Mouse (Mus musculus) MEL (cell line): Measurements from ENCODE around the gene Comt. TPM values are rescaled to one million over a fixed set of nuclear protein-coding genes. Genes with fewer than 3 reads are reported as not detected.

Experiments
- DNase-seq: peaks from one replicate; pipeline ENCODE4 v3.0.0; 2011; ENCODE audit warnings: low read depth, low spot score
- H3K27ac ChIP-seq: 2 replicates; pipeline ENCODE4 v1.5.1; 2012; ENCODE audit warnings: low read depth, mild to moderate bottlenecking, control low read depth, low read length, moderate library complexity; ENCODE audit not compliant: control insufficient read depth
- H3K27me3 ChIP-seq, 2 experiments: fragments of 150-350 bp in 1 of 2; sonication (generic) in 1 of 2; 2 replicates each; pipeline ENCODE4 v1.6.1; 2012; ENCODE audit warnings: low read length in 2 of 2, mild to moderate bottlenecking in 2 of 2, improper control_type of control experiment in 1 of 2, moderate library complexity in 1 of 2; ENCODE audit not compliant: insufficient read depth in 2 of 2, control insufficient read depth in 1 of 2
- H3K36me3 ChIP-seq, 2 experiments: 2 replicates each; pipeline ENCODE4 v1.6.1; 2012 to 2014; ENCODE audit warnings: low read length in 2 of 2, improper control_type of control experiment in 1 of 2, inconsistent platforms in 1 of 2, mild to moderate bottlenecking in 1 of 2; ENCODE audit not compliant: insufficient read depth in 2 of 2, control insufficient read depth in 1 of 2
- H3K4me1 ChIP-seq, 2 experiments: fragments of 150-350 bp in 1 of 2; sonication (generic) in 1 of 2; 2 replicates each; pipeline ENCODE4 v1.6.1; 2012; ENCODE audit warnings: low read length in 2 of 2, improper control_type of control experiment in 1 of 2, mild to moderate bottlenecking in 1 of 2; ENCODE audit not compliant: insufficient read depth in 2 of 2, control insufficient read depth in 1 of 2
- H3K4me3 ChIP-seq, 2 experiments: fragments of 150-350 bp in 1 of 2; sonication (generic) in 1 of 2; 2 replicates each; pipeline ENCODE4 v1.5.1; 2012; ENCODE audit warnings: low read depth in 2 of 2, low read length in 2 of 2, mild to moderate bottlenecking in 2 of 2, moderate library complexity in 2 of 2, control low read depth in 1 of 2, improper control_type of control experiment in 1 of 2; ENCODE audit not compliant: control insufficient read depth in 1 of 2, insufficient read depth in 1 of 2
- H3K79me2 ChIP-seq: 2 replicates; pipeline ENCODE4 v1.6.1; 2012; ENCODE audit warnings: mild to moderate bottlenecking, low read length, moderate library complexity; ENCODE audit not compliant: control insufficient read depth, poor library complexity, insufficient read depth
- H3K9ac ChIP-seq: 2 replicates; pipeline ENCODE4 v1.6.1; 2012; ENCODE audit warnings: low read depth, mild to moderate bottlenecking, control low read depth, low read length, moderate library complexity; ENCODE audit not compliant: control insufficient read depth, poor library complexity, severe bottlenecking
- H3K9me3 ChIP-seq: fragments of 150-350 bp; sonication (generic); replicated peaks from 2 replicates; pipeline ENCODE4 v1.6.1; 2012; ENCODE audit warnings: mild to moderate bottlenecking, low read length, improper control_type of control experiment, moderate library complexity; ENCODE audit not compliant: insufficient read depth
- CHD2 ChIP-seq: IDR thresholded peaks from 2 replicates; pipeline ENCODE4 v1.6.1; 2011; ENCODE audit warnings: low read length, improper control_type of control experiment
- E2F4 ChIP-seq: IDR thresholded peaks from 2 replicates; pipeline ENCODE4 v1.6.1; 2011; ENCODE audit warnings: low read depth, low read length, improper control_type of control experiment, borderline replicate concordance
- EP300 ChIP-seq, 2 experiments: IDR thresholded peaks; 2 replicates each; pipeline ENCODE4 v1.6.1; 2011; ENCODE audit warnings: improper control_type of control experiment in 2 of 2, low read length in 2 of 2, low read depth in 1 of 2, mild to moderate bottlenecking in 1 of 2
- ETS1 ChIP-seq: IDR thresholded peaks from 2 replicates; pipeline ENCODE4 v1.6.1; 2012; ENCODE audit warnings: low read depth, mild to moderate bottlenecking, inconsistent platforms, low read length, improper control_type of control experiment, moderate library complexity
- GATA1 ChIP-seq: IDR thresholded peaks from 2 replicates; pipeline ENCODE4 v1.6.1; 2011; ENCODE audit warnings: low read depth, low read length, improper control_type of control experiment
- KAT2A ChIP-seq: conservative IDR thresholded peaks from 2 replicates; pipeline ENCODE4 v1.6.1; 2012; ENCODE audit warnings: low read depth, low read length, improper control_type of control experiment, inconsistent platforms
- MAFK ChIP-seq: IDR thresholded peaks from 2 replicates; pipeline ENCODE4 v1.6.1; 2011; ENCODE audit warnings: low read depth, mild to moderate bottlenecking, low read length, improper control_type of control experiment, borderline replicate concordance
- MEF2A ChIP-seq: IDR thresholded peaks from 2 replicates; pipeline ENCODE4 v1.6.1; 2014; ENCODE audit warnings: low read depth, mild to moderate bottlenecking, inconsistent platforms, low read length, improper control_type of control experiment; ENCODE audit not compliant: poor library complexity, insufficient replicate concordance, severe bottlenecking; ENCODE audit errors: extremely low read depth
- NELFE ChIP-seq: IDR thresholded peaks from 2 replicates; pipeline ENCODE4 v1.6.1; 2011; ENCODE audit warnings: low read depth, low read length, improper control_type of control experiment
- NRF1 ChIP-seq: IDR thresholded peaks from 2 replicates; pipeline ENCODE4 v1.6.1; 2014; ENCODE audit warnings: low read depth, mild to moderate bottlenecking, inconsistent platforms, low read length, improper control_type of control experiment, moderate library complexity; ENCODE audit not compliant: poor library complexity, insufficient read depth, severe bottlenecking
- POLR2A ChIP-seq, 2 experiments: IDR thresholded peaks; 2 replicates each; pipeline ENCODE4 v1.6.1; 2011 to 2012; ENCODE audit warnings: low read length in 2 of 2, mild to moderate bottlenecking in 2 of 2, control low read depth in 1 of 2, improper control_type of control experiment in 1 of 2, low read depth in 1 of 2, moderate library complexity in 1 of 2; ENCODE audit not compliant: control insufficient read depth in 1 of 2, insufficient read depth in 1 of 2, poor library complexity in 1 of 2
- RAD21 ChIP-seq: IDR thresholded peaks from 2 replicates; pipeline ENCODE4 v1.6.1; 2011; ENCODE audit warnings: mild to moderate bottlenecking, low read depth, low read length, improper control_type of control experiment
- TAL1 ChIP-seq: IDR thresholded peaks from 2 replicates; pipeline ENCODE4 v1.6.1; 2012; ENCODE audit warnings: mild to moderate bottlenecking, inconsistent platforms, low read length, moderate library complexity, mixed read lengths
- TBP ChIP-seq: IDR thresholded peaks from 2 replicates; pipeline ENCODE4 v1.8.0; 2011; ENCODE audit warnings: low read depth, low read length, improper control_type of control experiment
- TCF12 ChIP-seq: IDR thresholded peaks from 2 replicates; pipeline ENCODE4 v1.6.1; 2014; ENCODE audit warnings: low read depth, mild to moderate bottlenecking, inconsistent platforms, low read length, improper control_type of control experiment, moderate library complexity
- UBTF ChIP-seq: IDR thresholded peaks from 2 replicates; pipeline ENCODE4 v1.6.1; 2012; ENCODE audit warnings: low read depth, mild to moderate bottlenecking, inconsistent platforms, low read length, improper control_type of control experiment, moderate library complexity, borderline replicate concordance; ENCODE audit not compliant: insufficient read depth
- USF2 ChIP-seq, 2 experiments: IDR thresholded peaks; 2 replicates each; pipeline ENCODE4 v1.6.1; 2011 to 2012; ENCODE audit warnings: improper control_type of control experiment in 2 of 2, low read length in 2 of 2, borderline replicate concordance in 1 of 2, inconsistent platforms in 1 of 2, low read depth in 1 of 2, mild to moderate bottlenecking in 1 of 2; ENCODE audit not compliant: insufficient read depth in 1 of 2
- ZKSCAN1 ChIP-seq: IDR thresholded peaks from 2 replicates; pipeline ENCODE4 v1.6.1; 2012; ENCODE audit warnings: low read depth, mild to moderate bottlenecking, inconsistent platforms, low read length, improper control_type of control experiment, moderate library complexity
- ZMIZ1 ChIP-seq: IDR thresholded peaks from 2 replicates; pipeline ENCODE4 v1.6.1; 2012; ENCODE audit warnings: low read depth, mild to moderate bottlenecking, inconsistent platforms, low read length, improper control_type of control experiment, moderate library complexity
- ZNF384 ChIP-seq: IDR thresholded peaks from 2 replicates; pipeline ENCODE4 v1.6.1; 2012; ENCODE audit warnings: low read depth, mild to moderate bottlenecking, inconsistent platforms, low read length, improper control_type of control experiment
- polyA plus RNA-seq, 2 experiments: library from polyadenylated mRNA; stranded (reverse) in 1 of 2; unstranded in 1 of 2; fragments of >175 nt in 1 of 2; fragments of >200 nt in 1 of 2; gene quantifications; 2 replicates each; pipeline versions ENCODE4 v1.2.1 to v1.2.4; 2012; ENCODE audit warnings: low replicate concordance in 2 of 2, low read depth in 1 of 2; ENCODE audit not compliant: insufficient read length in 2 of 2, insufficient read depth in 1 of 2, missing spikeins in 1 of 2
- total RNA-seq: library from RNA; depleted of rRNA; stranded (reverse); fragments of 300-350 nt; gene quantifications from 2 replicates; pipeline ENCODE4 v1.2.3, GENCODE M21; 2012

The Comt gene
- total and polyA plus RNA-seq, 3 experiments, result 62.5 to 71.8 TPM; not detected in 1

DNA sequence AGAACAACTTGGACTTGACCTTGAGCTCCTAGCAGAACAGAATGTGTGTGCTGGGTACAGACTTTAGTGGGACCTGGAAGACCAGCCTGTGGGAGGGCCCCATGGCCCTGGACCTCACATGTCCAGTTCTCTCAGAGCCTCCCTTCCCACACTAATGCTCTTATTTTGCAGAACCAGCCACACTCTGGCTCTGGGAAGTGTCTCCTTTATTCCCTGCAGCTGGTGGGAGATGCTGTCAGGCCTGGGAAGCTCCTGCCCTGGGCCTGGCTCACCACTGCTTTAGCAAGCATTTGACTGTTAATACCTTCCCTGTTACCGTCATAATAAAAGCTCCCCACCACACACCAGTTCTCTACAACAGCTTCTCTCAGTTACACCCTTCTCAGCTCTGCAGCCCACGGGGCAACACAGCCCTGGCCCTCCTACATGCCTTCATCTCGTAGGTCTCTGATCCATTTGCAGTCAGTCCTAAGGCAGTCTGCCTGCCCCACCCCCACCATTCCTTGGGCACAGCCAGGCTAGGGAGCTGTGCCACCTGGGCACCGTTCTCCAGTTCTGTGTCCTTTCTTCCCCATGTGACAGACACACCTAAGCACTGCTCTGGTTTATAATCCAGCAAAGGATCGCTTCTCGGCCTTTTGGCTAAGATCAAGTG lies 66.4 kb downstream of the Comt start:
- H3K4me3 ChIP-seq, result no peak overlapping the region
- H3K9ac ChIP-seq, result no peak overlapping the region
- H3K27me3 ChIP-seq, result no peaks in the 10 kb centered on the region
- no peak overlapping the region for H3K27ac ChIP-seq
- H3K9me3 ChIP-seq, result no peaks in the 10 kb centered on the region
- no peak for TF ChIP-seq TCF12
- TF ChIP-seq CHD2, result no peak
- TF ChIP-seq ZKSCAN1, result no peak
- TF ChIP-seq GATA1, result no peak
- no peak for TF ChIP-seq RAD21
- no peak for TF ChIP-seq USF2 (IDR thresholded peaks at IDR 0.05; ENCODE audit: borderline replicate concordance in 1 of 2, insufficient read depth in 1 of 2, low read depth in 1 of 2, low read length in 2 of 2)
- TF ChIP-seq NELFE, result no peak
- TF ChIP-seq TBP, result no peak
- no peak for TF ChIP-seq E2F4
- TF ChIP-seq TAL1, result no peak
- no peak for TF ChIP-seq KAT2A
- TF ChIP-seq NRF1, result no peak
- TF ChIP-seq, all 39 proteins: peak for 0
- DNase-seq, result no peak
- Histone ChIP-seq H3K36me3 (no peaks in the 10 kb centered on the region), H3K4me1 (no peaks in the 10 kb centered on the region), H3K79me2 (no peaks in the 10 kb centered on the region)

DNA sequence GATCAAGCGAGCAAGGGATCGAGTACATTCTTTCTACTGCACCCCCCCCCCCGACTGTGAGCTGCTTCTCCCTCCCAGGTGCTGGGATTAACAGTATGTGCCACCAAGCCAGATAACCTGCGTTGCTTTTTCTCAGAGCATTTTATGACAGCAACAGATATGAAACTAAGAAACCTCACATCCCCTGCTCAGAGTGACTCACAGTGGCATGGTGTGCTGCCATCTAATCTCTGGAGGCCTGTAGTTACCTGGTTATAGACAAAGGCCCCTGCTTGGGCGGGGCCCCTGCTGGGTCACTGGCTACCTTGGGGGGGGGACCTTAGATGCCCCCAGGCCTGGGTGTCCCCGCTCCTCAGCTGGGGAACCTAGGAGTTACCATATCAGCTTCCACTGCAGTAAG lies 68.7 kb downstream of the Comt start:
- H3K36me3 ChIP-seq, result no peaks in the 10 kb centered on the region
- no peak overlapping the region for H3K27ac ChIP-seq
- H3K9ac ChIP-seq, result no peak overlapping the region
- peaks cover 0 to 7% of the 10 kb centered on the region in 2 experiments; a peak in 3 of 4 replicates for H3K4me1 ChIP-seq
- no peaks in the 10 kb centered on the region for H3K27me3 ChIP-seq
- no peak for DNase-seq
- H3K9me3 ChIP-seq, result no peaks in the 10 kb centered on the region
- TF ChIP-seq RAD21, result no peak
- no peak for TF ChIP-seq MAFK
- no peak for TF ChIP-seq EP300 (IDR thresholded peaks at IDR 0.05; ENCODE audit: low read depth in 1 of 2, low read length in 2 of 2)
- TF ChIP-seq ETS1, result no peak
- TF ChIP-seq POLR2A (IDR thresholded peaks at IDR 0.05; ENCODE audit: control insufficient read depth in 1 of 2, insufficient read depth in 1 of 2, low read depth in 1 of 2, low read length in 2 of 2, poor library complexity in 1 of 2), result no peak
- TF ChIP-seq E2F4, result no peak
- TF ChIP-seq NELFE, result no peak
- TF ChIP-seq MEF2A, result no peak
- TF ChIP-seq ZMIZ1, result no peak
- TF ChIP-seq TBP, result no peak
- TF ChIP-seq UBTF, result no peak
- TF ChIP-seq ZNF384, result no peak
- H3K79me2 ChIP-seq, result no peaks in the 10 kb centered on the region
- H3K4me3 ChIP-seq, result no peak overlapping the region
